Mouse (Mus musculus) monocyte, adult 2 months (primary cell): ENCODE measurements around the gene Olfr576.

Experiments
- DNase-seq, 2 experiments: peaks; one replicate each; pipeline ENCODE4 v3.0.0; 2022; ENCODE audit warnings: low spot score in 2 of 2, low read depth in 1 of 2

The Olfr576 gene

GRCm38 (mm10) chr7:102962360-102962759 lies at the start of gene Olfr576:
TSS of gene Olfr576 (plus strand) at chr7:102962660.
- no peak for DNase-seq

GRCm38 (mm10) chr7:102915261-102915660 lies 47.2 kb upstream of the Olfr576 start:
- DNase-seq, result no peak

DNA sequence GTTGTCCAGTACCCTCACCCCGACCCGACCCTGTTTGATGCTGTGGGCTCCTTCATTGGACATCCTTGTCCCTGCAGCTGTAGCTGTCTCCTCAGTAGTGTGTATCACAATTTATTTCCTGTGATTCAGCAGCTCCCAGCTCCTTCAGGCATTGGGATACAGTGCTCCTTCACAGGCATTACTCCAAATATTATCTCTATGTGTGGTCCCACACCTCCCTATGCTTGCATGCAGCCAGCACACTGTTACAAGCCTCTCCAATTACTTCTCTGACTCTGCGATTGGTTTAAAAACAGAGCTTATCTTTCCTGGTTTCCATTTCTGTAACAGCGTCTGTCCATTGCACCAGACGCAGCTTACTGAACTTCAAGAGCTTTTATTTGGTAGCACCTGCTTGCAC lies 46.1 kb upstream of the Olfr576 start:
- no peak for DNase-seq

DNA sequence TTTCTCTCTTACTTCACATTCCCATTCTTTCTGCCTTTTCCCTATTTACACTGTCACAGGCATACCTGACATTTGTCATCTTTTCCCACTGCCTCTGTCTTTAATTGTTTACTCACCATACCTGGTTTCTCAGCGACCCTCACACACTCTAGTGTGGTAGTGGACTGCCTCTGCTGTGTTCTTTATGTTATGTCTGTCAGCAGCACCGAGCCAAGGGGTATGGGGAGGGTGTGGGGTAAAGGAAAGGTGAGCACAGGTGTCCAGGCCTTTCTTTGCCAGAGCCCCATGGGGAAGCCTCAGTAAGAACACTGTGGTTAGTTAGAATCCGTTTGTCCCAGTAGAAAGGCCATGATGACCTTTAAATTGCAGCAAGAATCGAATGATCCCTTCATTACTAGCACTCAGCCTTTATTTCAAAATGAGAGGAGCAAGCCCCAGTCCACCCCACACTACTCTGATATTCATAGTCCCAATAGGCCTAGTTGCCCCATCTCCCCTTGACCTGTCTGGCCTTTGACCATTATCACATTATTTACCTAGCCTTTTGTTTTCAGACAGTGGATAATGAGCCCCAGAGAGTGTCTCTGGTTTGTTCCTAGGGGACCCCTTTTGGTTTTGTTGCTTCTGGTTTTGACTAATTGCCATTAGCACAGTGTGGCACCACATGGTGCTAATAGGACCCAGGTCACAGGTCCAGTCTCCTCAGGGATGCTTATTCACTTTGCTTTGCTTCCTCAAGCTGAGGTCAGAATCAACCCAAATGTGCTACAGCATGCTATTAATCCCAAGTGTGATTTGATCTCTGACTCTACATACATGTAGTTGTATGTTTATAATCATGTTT lies 45.2 kb upstream of the Olfr576 start, which contains the start of gene Olfr571:
Olfr571 (minus strand) TSS at position 505 of the 844 bp plus-strand sequence.
- DNase-seq, result no peak

GRCm38 (mm10) chr7:102919632-102920031 lies 42.8 kb upstream of the Olfr576 start:
- no peak for DNase-seq

GRCm38 (mm10) chr7:102924109-102924508 lies 38.4 kb upstream of the Olfr576 start, which contains the start of gene Olfr572:
TSS of gene Olfr572 (plus strand) at chr7:102924409.
- DNase-seq, result no peak

- DNase-seq, result no peak
Observed at GRCm38 (mm10) chr7:102927105-102927504, 35.4 kb upstream of the Olfr576 start.

DNA sequence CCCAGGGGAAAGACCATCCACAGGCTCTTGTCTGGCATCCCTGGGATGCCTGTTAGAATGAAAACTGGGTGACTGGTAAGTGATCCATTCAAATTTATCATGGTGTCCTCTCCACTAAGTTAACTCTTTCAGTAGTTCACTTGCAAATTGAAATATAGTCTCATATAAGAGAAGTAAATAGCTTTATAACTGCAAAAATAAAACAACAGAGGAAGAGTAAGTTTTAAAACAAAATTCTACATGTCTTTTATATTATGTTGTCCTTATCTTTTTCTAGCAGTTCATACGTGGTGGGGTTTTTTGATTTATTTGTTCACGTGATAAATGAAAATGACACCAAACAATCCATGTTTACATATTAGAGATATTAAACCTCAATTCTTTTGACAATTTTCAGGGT lies 20.0 kb upstream of the Olfr576 start, which contains the start of gene Olfr573-ps1:
Olfr573-ps1 (minus strand) TSS at position 101 of the 400 bp plus-strand sequence.
- no peak for DNase-seq

DNA sequence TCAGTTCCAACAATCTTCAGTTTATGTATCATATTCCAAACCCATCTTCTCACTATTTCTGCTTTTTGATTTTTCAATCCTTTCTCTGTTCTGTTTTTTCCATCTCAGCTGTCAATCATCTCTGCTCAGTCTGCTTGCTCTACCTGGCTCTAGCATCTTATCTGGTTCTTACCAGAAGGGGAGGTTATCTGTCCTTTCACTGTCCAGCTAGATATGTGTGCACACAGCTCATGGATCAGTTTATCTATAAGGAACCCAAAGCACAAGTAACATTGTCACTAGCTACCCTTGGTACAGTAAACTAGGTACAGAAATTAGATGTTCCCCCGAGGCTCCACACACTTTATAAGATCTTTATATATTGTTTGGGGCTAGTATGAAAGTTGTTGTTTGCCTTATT lies 19.0 kb upstream of the Olfr576 start:
- DNase-seq, result no peak

- no peak for DNase-seq
Observed at GRCm38 (mm10) chr7:102948167-102948566, 14.3 kb upstream of the Olfr576 start, which contains the start of gene Olfr574. TSS of gene Olfr574 (plus strand) at chr7:102948467.

GRCm38 (mm10) chr7:102950732-102951131 lies 11.7 kb upstream of the Olfr576 start:
- no peak for DNase-seq

- no peak for DNase-seq
Observed at GRCm38 (mm10) chr7:102958137-102958536, 4.3 kb upstream of the Olfr576 start.

- DNase-seq, result no peak
Observed at GRCm38 (mm10) chr7:102958593-102958992, 3.9 kb upstream of the Olfr576 start, which contains the start of gene Olfr575. TSS of gene Olfr575 (minus strand) at chr7:102958775.

- DNase-seq, result no peak
Observed at GRCm38 (mm10) chr7:102974399-102974798, 11.9 kb downstream of the Olfr576 start.

- DNase-seq, result no peak
Observed at GRCm38 (mm10) chr7:102975843-102976242, 13.4 kb downstream of the Olfr576 start, which contains the start of gene Olfr577. TSS of gene Olfr577 (minus strand) at chr7:102975943.

DNA sequence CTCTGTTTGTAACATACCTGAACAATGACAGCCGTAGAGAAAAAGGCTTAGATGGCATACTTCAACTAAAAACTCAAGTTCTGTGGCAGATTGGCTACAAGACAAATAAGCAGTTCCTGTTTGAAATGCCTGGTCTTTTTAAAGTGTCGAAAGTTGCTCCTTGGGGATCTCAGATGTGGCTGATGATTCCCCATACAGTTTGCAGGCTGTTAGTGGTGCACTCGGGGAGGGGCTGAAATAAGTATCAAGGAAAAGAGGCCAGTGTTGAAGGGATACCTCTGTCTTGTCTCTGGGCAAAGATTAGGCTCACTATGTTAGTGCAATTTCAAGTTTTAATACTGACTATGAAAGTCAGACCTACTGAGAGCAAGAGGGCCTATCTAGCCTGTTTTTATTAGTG lies 26.8 kb downstream of the Olfr576 start, which contains the start of gene Olfr578:
Olfr578 (minus strand) TSS at position 101 of the 400 bp plus-strand sequence.
- no peak for DNase-seq
